Mouse (Mus musculus): ENCODE results near the gene Padi4.
A peak's percentile ranks its signal among the peaks of the same experiment; 100 is the strongest.

DNA sequence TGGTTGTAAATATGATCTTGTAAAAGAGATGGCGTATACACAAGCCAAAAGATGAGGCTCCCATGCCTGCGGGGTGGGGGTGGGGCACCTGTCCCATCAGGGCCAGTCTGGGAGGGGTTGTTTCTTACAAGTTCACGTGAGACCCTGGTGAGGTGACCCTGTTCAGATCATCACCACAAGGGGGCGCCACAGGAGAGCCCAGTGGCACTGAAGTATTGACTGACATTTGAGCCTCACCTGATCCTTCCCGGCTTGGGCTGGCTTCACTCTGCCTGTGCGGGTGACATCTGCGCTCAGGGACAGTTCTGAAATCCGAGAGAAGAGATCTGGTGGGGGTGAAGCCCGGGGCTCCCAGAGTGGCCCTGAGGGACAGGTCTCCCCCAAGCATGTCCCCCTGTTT is 10.9 kb downstream of the Padi4 start:
- peak; percentile 83 for TF ChIP-seq CTCF (IDR thresholded peaks at IDR 0.05; ENCODE audit: low read depth, low read length)
- TF ChIP-seq POLR2A (IDR thresholded peaks at IDR 0.05; ENCODE audit: extremely low read depth, insufficient read depth, low read length): no peak
